Mouse (Mus musculus) layer of hippocampus, adult 8-10 months (tissue): ENCODE measurements around the gene Baiap2l2. TPM values are rescaled to one million over a fixed set of nuclear protein-coding genes. Genes with fewer than 3 reads are reported as not detected.

Source experiments
- DNase-seq, 2 experiments: peaks; one replicate each; pipeline ENCODE4 v3.0.0; 2022; ENCODE audit warnings: low spot score in 2 of 2
- total RNA-seq, 4 experiments: library from RNA; stranded (reverse); gene quantifications; 2 replicates each; pipeline ENCODE4 v1.2.4; 2022

Baiap2l2 gene
- total RNA-seq, 4 experiments from 2014 or later, result 1.5 to 19.3 (median 10.9) TPM

GRCm38 (mm10) chr15:79303725-79304124 is 18.4 kb upstream of the Baiap2l2 start:
- no peak for DNase-seq

- DNase-seq, result no peak
These were observed 14.3 kb upstream of the Baiap2l2 start for GRCm38 (mm10) chr15:79299563-79300155.

GRCm38 (mm10) chr15:79298553-79298952 is 13.2 kb upstream of the Baiap2l2 start:
- DNase-seq, result no peak

- DNase-seq, result no peak
These were observed 7.4 kb upstream of the Baiap2l2 start for GRCm38 (mm10) chr15:79292779-79293178.

GRCm38 (mm10) chr15:79290340-79290739 is 5.0 kb upstream of the Baiap2l2 start:
- DNase-seq, result no peak

GRCm38 (mm10) chr15:79289441-79289840 is 4.1 kb upstream of the Baiap2l2 start:
- DNase-seq, result no peak

- no peak for DNase-seq
These were observed 3.0 kb upstream of the Baiap2l2 start for GRCm38 (mm10) chr15:79288387-79288786.

GRCm38 (mm10) chr15:79287091-79287490 is 1.8 kb upstream of the Baiap2l2 start:
- DNase-seq, result no peak

GRCm38 (mm10) chr15:79286141-79286540 is 804 bp upstream of the Baiap2l2 start:
- no peak for DNase-seq

- DNase-seq, result no peak
These were observed 2.0 kb downstream of the Baiap2l2 start for GRCm38 (mm10) chr15:79283371-79283770.

GRCm38 (mm10) chr15:79282434-79282833 is 2.9 kb downstream of the Baiap2l2 start:
- no peak for DNase-seq

- DNase-seq, result no peak
These were observed 3.9 kb downstream of the Baiap2l2 start for GRCm38 (mm10) chr15:79281389-79281788.

GRCm38 (mm10) chr15:79280850-79281249 is 4.5 kb downstream of the Baiap2l2 start:
- no peak for DNase-seq

- DNase-seq, result no peak
These were observed 5.1 kb downstream of the Baiap2l2 start for GRCm38 (mm10) chr15:79280209-79280608.

- DNase-seq, result no peak
These were observed 7.6 kb downstream of the Baiap2l2 start for GRCm38 (mm10) chr15:79277728-79278127.

GRCm38 (mm10) chr15:79273020-79273419 is 12.3 kb downstream of the Baiap2l2 start:
- no peak for DNase-seq

GRCm38 (mm10) chr15:79271124-79271746 is 14.1 kb downstream of the Baiap2l2 start:
- no peak for DNase-seq

GRCm38 (mm10) chr15:79270317-79271123 is 14.8 kb downstream of the Baiap2l2 start:
- DNase-seq, result no peak

- DNase-seq, result no peak
These were observed 16.8 kb downstream of the Baiap2l2 start for GRCm38 (mm10) chr15:79268521-79268920.

GRCm38 (mm10) chr15:79265384-79265783 is 20.0 kb downstream of the Baiap2l2 start:
- no peak for DNase-seq

GRCm38 (mm10) chr15:79263726-79264125 is 21.6 kb downstream of the Baiap2l2 start:
- DNase-seq, result no peak

- no peak for DNase-seq
These were observed 22.5 kb downstream of the Baiap2l2 start for GRCm38 (mm10) chr15:79262786-79263309.
